Mouse (Mus musculus) kidney, adult 2 months (tissue): Measurements from ENCODE around the gene Acvr1c.

Experiments used
- CTCF ChIP-seq: fragments of 200-500 bp; conservative IDR thresholded peaks from 2 replicates; pipeline ENCODE4 v1.5.1; 2011; ENCODE audit warnings: low read depth, mild to moderate bottlenecking, control low read depth, low read length, moderate library complexity, mixed read lengths; ENCODE audit not compliant: insufficient read depth, insufficient read length
- POLR2A ChIP-seq: fragments of 200-500 bp; IDR thresholded peaks from one replicate; pipeline ENCODE4 v1.6.1; 2011; ENCODE audit warnings: low read depth, low read length, control low read depth

DNA sequence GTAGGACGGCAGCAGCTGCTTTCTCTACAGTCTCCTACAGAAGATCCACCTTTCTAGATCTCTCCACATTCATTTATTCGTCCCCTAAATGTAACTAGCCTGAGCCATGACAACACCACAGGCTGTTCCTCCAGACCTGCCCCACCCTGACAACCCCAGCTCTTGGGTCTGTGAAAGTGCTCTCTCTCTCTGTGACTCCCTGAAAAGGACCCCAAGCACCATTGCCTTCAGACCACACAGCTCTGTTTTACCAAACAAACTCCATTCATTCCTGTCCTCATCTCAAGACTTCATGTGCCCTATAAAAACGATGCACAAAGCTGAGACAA lies 401 bp upstream of the Acvr1c start:
- TF ChIP-seq POLR2A (no peak), CTCF (no peak)
